Mouse (Mus musculus) MEL (cell line): ENCODE measurements at regions not wholly inside any gene's neighbourhood (a gene's known extent, or its start where the extent isn't known, plus 50 kb on each side); places are given as distances from the start of the nearest gene placed in this dataset.

Experiments
- DNase-seq: peaks from one replicate; pipeline ENCODE4 v3.0.0; 2011; ENCODE audit warnings: low read depth, low spot score
- H3K27ac ChIP-seq: 2 replicates; pipeline ENCODE4 v1.5.1; 2012; ENCODE audit warnings: low read depth, mild to moderate bottlenecking, control low read depth, low read length, moderate library complexity; ENCODE audit not compliant: control insufficient read depth
- H3K27me3 ChIP-seq, 2 experiments: fragments of 150-350 bp in 1 of 2; sonication (generic) in 1 of 2; 2 replicates each; pipeline ENCODE4 v1.6.1; 2012; ENCODE audit warnings: low read length in 2 of 2, mild to moderate bottlenecking in 2 of 2, improper control_type of control experiment in 1 of 2, moderate library complexity in 1 of 2; ENCODE audit not compliant: insufficient read depth in 2 of 2, control insufficient read depth in 1 of 2
- H3K36me3 ChIP-seq, 2 experiments: 2 replicates each; pipeline ENCODE4 v1.6.1; 2012 to 2014; ENCODE audit warnings: low read length in 2 of 2, improper control_type of control experiment in 1 of 2, inconsistent platforms in 1 of 2, mild to moderate bottlenecking in 1 of 2; ENCODE audit not compliant: insufficient read depth in 2 of 2, control insufficient read depth in 1 of 2
- H3K4me1 ChIP-seq, 2 experiments: fragments of 150-350 bp in 1 of 2; sonication (generic) in 1 of 2; 2 replicates each; pipeline ENCODE4 v1.6.1; 2012; ENCODE audit warnings: low read length in 2 of 2, improper control_type of control experiment in 1 of 2, mild to moderate bottlenecking in 1 of 2; ENCODE audit not compliant: insufficient read depth in 2 of 2, control insufficient read depth in 1 of 2
- H3K4me3 ChIP-seq, 2 experiments: fragments of 150-350 bp in 1 of 2; sonication (generic) in 1 of 2; 2 replicates each; pipeline ENCODE4 v1.5.1; 2012; ENCODE audit warnings: low read depth in 2 of 2, low read length in 2 of 2, mild to moderate bottlenecking in 2 of 2, moderate library complexity in 2 of 2, control low read depth in 1 of 2, improper control_type of control experiment in 1 of 2; ENCODE audit not compliant: control insufficient read depth in 1 of 2, insufficient read depth in 1 of 2
- H3K79me2 ChIP-seq: 2 replicates; pipeline ENCODE4 v1.6.1; 2012; ENCODE audit warnings: mild to moderate bottlenecking, low read length, moderate library complexity; ENCODE audit not compliant: control insufficient read depth, poor library complexity, insufficient read depth
- H3K9ac ChIP-seq: 2 replicates; pipeline ENCODE4 v1.6.1; 2012; ENCODE audit warnings: low read depth, mild to moderate bottlenecking, control low read depth, low read length, moderate library complexity; ENCODE audit not compliant: control insufficient read depth, poor library complexity, severe bottlenecking
- H3K9me3 ChIP-seq: fragments of 150-350 bp; sonication (generic); replicated peaks from 2 replicates; pipeline ENCODE4 v1.6.1; 2012; ENCODE audit warnings: mild to moderate bottlenecking, low read length, improper control_type of control experiment, moderate library complexity; ENCODE audit not compliant: insufficient read depth
- CHD1 ChIP-seq: IDR thresholded peaks from 2 replicates; pipeline ENCODE4 v1.6.1; 2012; ENCODE audit warnings: low read depth, mild to moderate bottlenecking, inconsistent platforms, low read length, improper control_type of control experiment
- CHD2 ChIP-seq: IDR thresholded peaks from 2 replicates; pipeline ENCODE4 v1.6.1; 2011; ENCODE audit warnings: low read length, improper control_type of control experiment
- EP300 ChIP-seq, 2 experiments: IDR thresholded peaks; 2 replicates each; pipeline ENCODE4 v1.6.1; 2011; ENCODE audit warnings: improper control_type of control experiment in 2 of 2, low read length in 2 of 2, low read depth in 1 of 2, mild to moderate bottlenecking in 1 of 2
- ETS1 ChIP-seq: IDR thresholded peaks from 2 replicates; pipeline ENCODE4 v1.6.1; 2012; ENCODE audit warnings: low read depth, mild to moderate bottlenecking, inconsistent platforms, low read length, improper control_type of control experiment, moderate library complexity
- GABPA ChIP-seq: IDR thresholded peaks from 2 replicates; pipeline ENCODE4 v1.6.1; 2012; ENCODE audit warnings: low read depth, mild to moderate bottlenecking, inconsistent platforms, low read length, improper control_type of control experiment, moderate library complexity
- HCFC1 ChIP-seq: IDR thresholded peaks from 2 replicates; pipeline ENCODE4 v1.6.1; 2012; ENCODE audit warnings: low read depth, mild to moderate bottlenecking, inconsistent platforms, low read length, improper control_type of control experiment, moderate library complexity
- KAT2A ChIP-seq: conservative IDR thresholded peaks from 2 replicates; pipeline ENCODE4 v1.6.1; 2012; ENCODE audit warnings: low read depth, low read length, improper control_type of control experiment, inconsistent platforms
- MEF2A ChIP-seq: IDR thresholded peaks from 2 replicates; pipeline ENCODE4 v1.6.1; 2014; ENCODE audit warnings: low read depth, mild to moderate bottlenecking, inconsistent platforms, low read length, improper control_type of control experiment; ENCODE audit not compliant: poor library complexity, insufficient replicate concordance, severe bottlenecking; ENCODE audit errors: extremely low read depth
- MXI1 ChIP-seq: IDR thresholded peaks from 2 replicates; pipeline ENCODE4 v1.6.1; 2011; ENCODE audit warnings: mild to moderate bottlenecking, low read depth, low read length, improper control_type of control experiment
- MYC ChIP-seq: IDR thresholded peaks from 2 replicates; pipeline ENCODE4 v1.6.1; 2011; ENCODE audit warnings: low read depth, mild to moderate bottlenecking, low read length, improper control_type of control experiment, moderate library complexity
- NELFE ChIP-seq: IDR thresholded peaks from 2 replicates; pipeline ENCODE4 v1.6.1; 2011; ENCODE audit warnings: low read depth, low read length, improper control_type of control experiment
- POLR2A ChIP-seq, 2 experiments: IDR thresholded peaks; 2 replicates each; pipeline ENCODE4 v1.6.1; 2011 to 2012; ENCODE audit warnings: low read length in 2 of 2, mild to moderate bottlenecking in 2 of 2, control low read depth in 1 of 2, improper control_type of control experiment in 1 of 2, low read depth in 1 of 2, moderate library complexity in 1 of 2; ENCODE audit not compliant: control insufficient read depth in 1 of 2, insufficient read depth in 1 of 2, poor library complexity in 1 of 2
- POLR2AphosphoS2 ChIP-seq: IDR thresholded peaks from 2 replicates; pipeline ENCODE4 v1.6.1; 2011; ENCODE audit warnings: low read length, improper control_type of control experiment
- POLR2AphosphoS5 ChIP-seq: IDR thresholded peaks from 2 replicates; pipeline ENCODE4 v1.6.1; 2012; ENCODE audit warnings: low read depth, borderline replicate concordance, mild to moderate bottlenecking, inconsistent platforms, low read length, moderate library complexity, mixed read lengths
- SMC3 ChIP-seq: IDR thresholded peaks from 2 replicates; pipeline ENCODE4 v1.6.1; 2011; ENCODE audit warnings: low read depth, low read length, improper control_type of control experiment
- TAL1 ChIP-seq: IDR thresholded peaks from 2 replicates; pipeline ENCODE4 v1.6.1; 2012; ENCODE audit warnings: mild to moderate bottlenecking, inconsistent platforms, low read length, moderate library complexity, mixed read lengths
- TCF12 ChIP-seq: IDR thresholded peaks from 2 replicates; pipeline ENCODE4 v1.6.1; 2014; ENCODE audit warnings: low read depth, mild to moderate bottlenecking, inconsistent platforms, low read length, improper control_type of control experiment, moderate library complexity
- ZKSCAN1 ChIP-seq: IDR thresholded peaks from 2 replicates; pipeline ENCODE4 v1.6.1; 2012; ENCODE audit warnings: low read depth, mild to moderate bottlenecking, inconsistent platforms, low read length, improper control_type of control experiment, moderate library complexity
- ZNF384 ChIP-seq: IDR thresholded peaks from 2 replicates; pipeline ENCODE4 v1.6.1; 2012; ENCODE audit warnings: low read depth, mild to moderate bottlenecking, inconsistent platforms, low read length, improper control_type of control experiment

DNA sequence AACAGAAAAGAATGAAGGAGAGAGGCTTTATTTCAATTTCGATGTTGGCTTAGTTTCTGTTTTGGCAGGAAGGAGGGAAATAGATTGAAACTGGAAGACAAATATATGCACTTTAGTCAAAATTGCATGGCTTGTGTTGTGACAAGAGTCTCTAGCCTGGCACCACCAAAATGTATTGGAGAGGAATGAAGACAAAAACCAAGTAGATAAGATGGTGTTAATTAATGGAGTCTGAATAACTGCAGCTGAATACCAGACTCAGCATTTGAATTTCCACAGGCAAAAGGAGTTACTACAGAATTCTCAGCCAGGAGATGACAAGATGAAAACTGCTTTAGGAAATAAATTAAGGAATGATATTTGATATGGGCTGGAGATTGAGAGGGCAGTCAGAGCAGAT lies 185.0 kb downstream of the Inhba start:
- H3K27ac ChIP-seq, result no peak overlapping the region
- H3K4me3 ChIP-seq, result no peak overlapping the region
- no peak overlapping the region for H3K9ac ChIP-seq
- no peaks in the 10 kb centered on the region for H3K9me3 ChIP-seq
- H3K36me3 ChIP-seq, result no peaks in the 10 kb centered on the region
- no peaks in the 10 kb centered on the region for H3K4me1 ChIP-seq
- TF ChIP-seq TCF12, result no peak
- no peak for TF ChIP-seq MEF2A
- TF ChIP-seq CHD1, result no peak
- no peak for TF ChIP-seq EP300 (IDR thresholded peaks at IDR 0.05; ENCODE audit: low read depth in 1 of 2, low read length in 2 of 2)
- TF ChIP-seq CHD2, result no peak
- TF ChIP-seq SMC3, result no peak
- TF ChIP-seq, all 39 proteins: peak for 0
- DNase-seq, result no peak
- no peaks in the 10 kb centered on the region for H3K79me2 ChIP-seq
- H3K27me3 ChIP-seq, result no peaks in the 10 kb centered on the region

DNA sequence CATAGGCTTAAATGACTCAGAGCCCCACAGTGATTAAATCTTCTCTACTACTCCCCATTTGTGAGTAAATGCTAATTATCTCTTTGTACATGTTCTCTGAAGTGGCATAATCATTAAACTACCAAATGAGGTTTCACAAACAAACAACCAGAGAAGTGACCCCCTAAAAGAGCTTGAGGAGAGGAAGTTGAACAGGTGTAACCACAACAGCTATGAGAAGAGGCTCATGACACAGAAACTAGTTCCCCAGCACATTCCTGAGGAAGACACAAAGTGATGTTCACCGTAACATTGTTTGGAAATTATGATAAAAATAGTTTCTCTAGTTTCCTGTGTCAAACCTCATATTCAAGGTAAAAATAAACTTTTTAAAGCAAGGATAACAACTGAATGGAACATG lies 188.4 kb downstream of the Inhba start:
- no peak overlapping the region for H3K27ac ChIP-seq
- no peak for TF ChIP-seq EP300 (IDR thresholded peaks at IDR 0.05; ENCODE audit: low read depth in 1 of 2, low read length in 2 of 2)
- no peak for TF ChIP-seq KAT2A
- no peak for TF ChIP-seq MYC
- no peak for TF ChIP-seq TAL1
- TF ChIP-seq POLR2A (IDR thresholded peaks at IDR 0.05; ENCODE audit: control insufficient read depth in 1 of 2, insufficient read depth in 1 of 2, low read depth in 1 of 2, low read length in 2 of 2, poor library complexity in 1 of 2), result no peak
- TF ChIP-seq MEF2A, result no peak
- TF ChIP-seq ZNF384, result no peak
- TF ChIP-seq POLR2AphosphoS5, result no peak
- TF ChIP-seq POLR2AphosphoS2, result no peak
- TF ChIP-seq SMC3, result no peak
- TF ChIP-seq HCFC1, result no peak
- no peak for TF ChIP-seq ZKSCAN1
- TF ChIP-seq MXI1, result no peak
- no peak for TF ChIP-seq CHD1
- TF ChIP-seq ETS1, result no peak
- TF ChIP-seq GABPA, result no peak
- no peak for TF ChIP-seq NELFE
- TF ChIP-seq, all 39 proteins: peak for 0
- Histone ChIP-seq H3K9me3 (no peaks in the 10 kb centered on the region), H3K4me1 (no peaks in the 10 kb centered on the region), H3K79me2 (no peaks in the 10 kb centered on the region), H3K36me3 (no peaks in the 10 kb centered on the region), H3K9ac (no peak overlapping the region), H3K4me3 (no peak overlapping the region), H3K27me3 (no peaks in the 10 kb centered on the region)
- no peak for DNase-seq
